Mouse (Mus musculus): ENCODE data around the gene Rpl9-ps1. TPM values are rescaled to one million over a fixed set of nuclear protein-coding genes. Genes with fewer than 3 reads are reported as not detected.

Rpl9-ps1 gene
- total RNA-seq (2021): not detected

DNA sequence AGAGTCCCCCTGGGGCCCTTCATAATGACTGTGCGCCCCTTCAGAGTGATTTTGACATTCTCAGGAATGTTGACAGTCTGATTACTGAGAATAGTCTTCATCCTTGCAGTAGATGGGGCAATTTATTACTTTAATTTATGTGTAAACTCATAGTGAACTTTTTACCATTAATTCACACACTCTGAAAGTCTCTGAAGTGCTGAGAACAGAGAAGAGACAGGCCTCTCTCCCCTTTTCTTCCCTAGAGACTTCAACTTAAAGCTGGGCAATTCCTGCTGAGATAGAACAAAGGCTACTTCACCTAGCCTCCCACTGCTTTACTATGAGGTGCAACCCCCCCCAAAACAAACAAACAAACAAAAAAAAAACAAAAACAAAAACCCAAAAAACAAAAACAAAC lies at the start of gene Rpl9-ps1:
Gene Rpl9-ps1, minus strand, starts transcription at position 101 of the 400 bp plus-strand sequence.
- no peak for DNase-seq

DNA sequence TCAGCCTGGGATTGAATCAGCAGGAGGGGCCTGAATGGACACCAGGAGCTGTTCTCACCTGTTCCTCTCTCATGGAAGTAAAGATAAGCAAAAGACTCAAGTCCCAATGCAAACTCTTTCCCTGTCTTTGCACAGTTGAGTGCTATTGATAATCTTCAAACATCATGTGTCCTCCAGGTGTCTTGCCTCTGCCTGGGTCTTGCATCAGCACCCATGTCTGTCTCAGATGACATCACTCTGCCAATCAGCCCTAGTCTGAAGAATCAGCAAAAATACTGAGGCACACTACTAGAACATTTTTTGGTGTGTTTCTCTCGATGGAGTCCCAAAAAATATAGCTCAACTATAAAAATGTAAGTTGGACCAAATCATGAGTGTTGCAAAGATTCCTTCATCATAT lies 46.6 kb upstream of the Rpl9-ps1 start:
- no peak for DNase-seq

DNA sequence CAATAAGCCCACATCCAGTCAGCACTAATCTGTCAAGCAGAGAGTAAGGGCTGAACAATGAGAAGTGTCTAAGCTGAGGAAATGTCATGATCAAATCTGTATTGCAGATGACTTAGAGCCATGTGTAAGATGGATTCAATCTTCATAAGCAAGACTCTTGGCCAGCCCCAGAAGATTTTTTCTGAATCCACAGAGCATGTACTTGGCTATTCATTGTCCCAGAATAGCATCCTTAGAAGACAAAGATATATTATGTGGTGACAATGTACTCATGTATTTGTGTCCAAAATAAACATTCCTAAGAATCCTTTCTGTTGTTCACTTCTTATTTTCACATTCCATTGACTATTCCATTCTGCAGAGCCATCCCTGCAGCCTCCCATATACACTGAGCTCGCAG lies 44.5 kb upstream of the Rpl9-ps1 start:
- DNase-seq: no peak

DNA sequence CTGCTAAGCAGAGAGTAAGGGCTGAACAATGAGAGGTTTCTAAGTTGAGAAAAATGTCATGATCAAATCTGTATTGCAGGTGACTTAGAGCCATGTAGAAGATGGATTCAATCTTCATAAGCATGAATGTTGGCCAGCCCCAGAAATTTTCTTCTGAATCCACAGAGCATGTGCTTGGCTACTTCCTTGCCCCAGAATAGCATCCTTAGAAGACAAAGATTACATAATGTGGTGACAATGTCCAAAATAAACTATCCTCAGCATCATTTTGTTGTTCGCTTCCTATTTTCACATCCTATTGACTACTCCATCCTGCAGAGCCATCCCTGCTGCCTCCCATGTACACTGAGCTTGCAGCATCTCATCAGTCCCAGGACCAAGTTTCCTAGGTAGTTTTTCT lies 30.2 kb upstream of the Rpl9-ps1 start:
- DNase-seq: no peak

DNA sequence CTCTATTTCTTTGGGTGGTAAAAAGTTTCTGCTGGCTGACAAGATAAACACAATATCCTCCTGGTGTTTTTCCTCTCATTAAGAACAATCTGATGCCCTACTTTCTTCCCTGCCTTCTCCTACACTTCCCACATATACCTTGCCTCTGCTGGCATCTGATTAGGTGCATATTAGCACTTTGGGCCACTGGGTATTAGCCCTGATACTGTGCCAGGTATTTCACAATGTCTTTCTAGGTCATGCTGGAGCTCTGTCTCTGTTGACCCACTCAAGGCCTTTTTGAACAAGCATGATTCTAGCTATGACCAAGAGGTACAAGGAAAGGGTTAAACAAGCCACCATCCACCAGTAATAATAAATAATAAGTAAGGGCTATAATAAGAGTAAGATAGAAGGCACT lies 26.3 kb upstream of the Rpl9-ps1 start:
- no peak for DNase-seq

DNA sequence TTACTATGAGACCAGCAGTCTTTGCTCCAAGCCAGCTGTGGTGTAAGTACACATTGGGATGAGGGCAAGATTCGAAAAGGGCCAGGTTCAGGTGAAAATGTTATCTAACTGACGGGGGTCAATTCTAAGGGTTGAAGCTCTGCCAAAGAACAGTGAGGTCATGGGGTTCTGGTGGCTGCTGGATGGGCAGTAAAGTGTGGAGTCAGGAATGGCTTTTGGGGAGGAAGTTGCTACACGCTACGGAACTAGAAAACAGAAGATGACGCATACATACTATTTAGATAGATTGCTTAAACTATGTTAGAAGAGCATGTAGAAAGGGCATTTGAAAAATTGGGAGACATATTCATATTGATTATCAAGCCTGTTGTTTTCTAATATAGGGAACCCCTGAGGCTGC lies 18.1 kb upstream of the Rpl9-ps1 start:
- no peak for DNase-seq

DNA sequence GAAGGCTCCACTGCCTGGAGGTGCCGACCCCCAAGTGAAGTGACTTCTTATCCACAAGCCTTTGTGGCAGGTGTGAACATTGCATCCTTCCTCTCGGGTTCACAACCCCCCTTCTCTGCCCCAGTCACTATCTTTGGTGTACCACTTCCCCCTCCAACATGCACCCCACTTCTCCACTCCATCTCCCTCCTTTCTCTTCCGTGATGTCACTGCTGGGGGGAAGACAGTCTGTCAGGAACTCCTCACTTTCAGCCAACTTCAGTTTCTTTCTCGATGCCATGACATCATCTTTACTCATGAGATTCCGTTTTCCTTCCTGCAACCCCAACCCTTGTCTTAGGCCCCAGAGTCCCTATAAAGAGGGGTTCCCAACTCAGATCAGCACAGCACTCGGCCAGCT lies 16.8 kb upstream of the Rpl9-ps1 start, which contains the start of gene Ccl4:
Gene Ccl4, plus strand, starts transcription at position 381 of the 400 bp plus-strand sequence.
- no peak for DNase-seq

DNA sequence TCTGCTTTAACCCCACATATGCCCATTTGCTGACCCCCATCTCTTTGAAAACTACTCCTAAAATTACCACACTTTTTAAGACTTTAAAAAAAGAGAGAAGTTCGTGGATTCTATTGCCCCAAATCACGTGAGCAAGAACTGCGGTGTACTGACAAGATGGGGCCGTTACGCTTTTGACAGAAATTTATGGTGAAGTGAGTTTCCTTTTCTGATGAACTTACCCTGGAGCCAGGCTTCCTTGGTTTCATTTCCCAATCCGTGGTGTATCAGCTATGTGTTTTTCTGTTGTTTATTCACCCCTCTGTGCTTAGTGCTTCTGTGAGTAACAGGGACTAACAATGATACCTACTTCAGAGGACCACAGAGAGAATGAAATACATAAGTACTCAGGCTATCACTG lies 13.4 kb upstream of the Rpl9-ps1 start:
- DNase-seq: no peak

DNA sequence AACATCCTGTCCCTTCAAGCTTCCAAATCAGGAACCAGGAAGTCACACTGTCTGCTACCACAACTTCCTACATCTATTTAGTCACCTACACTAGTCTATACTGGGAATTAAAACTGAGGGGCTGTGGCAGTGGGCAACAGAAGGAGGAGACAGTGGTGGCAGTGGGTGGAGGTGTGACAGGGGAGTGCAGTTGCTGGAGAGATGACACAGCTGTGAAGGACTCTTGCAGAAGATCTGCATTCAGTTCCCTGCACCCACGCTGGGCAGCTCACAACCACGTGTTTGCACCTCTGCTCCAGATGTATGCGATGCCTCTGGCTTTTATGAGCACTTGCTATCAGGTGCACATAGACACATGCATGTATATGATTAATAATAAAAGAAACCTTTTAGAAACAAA lies 12.1 kb upstream of the Rpl9-ps1 start:
- no peak for DNase-seq

DNA sequence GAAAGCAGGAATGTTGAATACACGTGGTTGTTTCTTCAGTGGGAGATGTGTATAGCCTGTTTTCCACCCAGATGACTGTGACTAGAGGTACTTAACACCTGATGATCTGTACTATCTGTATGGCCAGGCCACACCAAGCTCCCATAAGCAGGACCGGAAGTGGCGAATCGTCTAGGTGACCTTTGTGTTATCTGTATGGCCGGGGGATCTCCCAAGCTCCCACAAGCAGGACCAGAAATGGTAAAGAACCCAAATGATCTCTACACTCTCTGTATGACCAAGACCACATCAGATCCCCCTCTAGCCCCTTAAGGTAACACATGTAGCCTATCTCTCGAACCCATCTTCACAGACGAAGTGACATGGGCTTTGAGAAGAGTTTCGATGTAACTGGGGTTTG lies 9.2 kb upstream of the Rpl9-ps1 start:
- no peak for DNase-seq

DNA sequence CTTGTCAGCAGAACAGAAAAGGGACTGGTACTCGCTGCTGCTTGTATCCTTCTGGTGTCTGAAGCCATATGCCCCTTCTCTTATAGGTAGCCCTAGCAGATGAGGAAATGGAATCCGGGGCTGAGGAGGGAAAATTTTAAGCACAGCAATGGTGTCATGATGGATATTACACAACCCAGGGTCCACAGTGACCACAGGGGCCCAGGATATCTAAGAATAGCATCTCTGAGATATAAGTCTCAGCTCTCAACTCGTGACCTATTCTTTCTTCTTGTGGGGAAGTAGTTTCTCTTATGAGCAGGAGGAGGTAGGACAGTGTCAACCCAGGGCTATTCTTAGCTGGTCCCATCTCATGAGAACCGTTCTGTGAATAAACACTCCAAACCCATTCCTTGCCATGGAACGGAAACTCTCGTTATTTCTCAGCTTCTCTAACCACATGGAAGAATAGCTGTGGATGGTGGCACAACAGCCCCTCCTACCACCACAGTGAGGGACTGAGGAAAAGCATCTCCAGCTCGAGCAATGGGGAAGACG lies 4.0 kb upstream of the Rpl9-ps1 start, which contains the start of gene Ccl3:
Gene Ccl3, minus strand, starts transcription at position 51 of the 537 bp plus-strand sequence.
- DNase-seq: no peak

DNA sequence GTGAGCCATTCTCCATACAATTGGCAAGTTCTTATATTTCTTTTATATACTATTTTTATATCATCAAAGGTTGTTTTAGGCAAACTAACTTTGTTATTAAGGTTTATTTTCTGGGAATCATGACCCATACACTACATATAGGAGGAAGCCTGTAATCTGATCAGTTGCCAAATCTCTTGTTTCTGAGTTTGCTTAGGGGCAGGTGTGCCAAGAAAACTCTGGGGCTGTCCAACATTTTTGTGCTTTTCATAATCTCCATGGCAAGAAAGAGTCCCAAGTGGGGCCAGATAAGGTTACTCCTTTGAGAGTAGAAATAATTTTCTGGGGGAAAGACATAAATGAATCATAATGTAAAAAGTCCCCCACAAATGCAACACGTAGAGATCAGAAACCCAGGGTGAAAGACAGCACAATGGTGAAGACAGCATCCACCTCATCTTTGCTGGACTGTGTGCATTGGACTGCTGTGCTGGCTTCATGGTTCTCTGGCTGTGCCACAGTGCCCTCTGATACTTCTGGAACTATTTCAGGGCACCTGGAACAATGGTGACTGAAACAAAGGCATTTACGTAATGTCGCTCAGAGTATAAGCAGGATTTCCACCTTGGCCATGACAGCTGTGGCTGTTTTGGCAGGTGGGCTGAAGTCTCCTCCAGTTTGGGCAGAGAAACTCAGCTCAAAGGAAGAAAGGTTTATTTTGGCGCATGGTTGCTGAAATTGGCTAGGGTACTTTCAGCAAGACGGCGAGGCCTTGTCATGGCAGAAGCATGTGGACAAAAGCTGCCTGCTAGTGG lies 1.1 kb upstream of the Rpl9-ps1 start:
- DNase-seq: no peak

DNA sequence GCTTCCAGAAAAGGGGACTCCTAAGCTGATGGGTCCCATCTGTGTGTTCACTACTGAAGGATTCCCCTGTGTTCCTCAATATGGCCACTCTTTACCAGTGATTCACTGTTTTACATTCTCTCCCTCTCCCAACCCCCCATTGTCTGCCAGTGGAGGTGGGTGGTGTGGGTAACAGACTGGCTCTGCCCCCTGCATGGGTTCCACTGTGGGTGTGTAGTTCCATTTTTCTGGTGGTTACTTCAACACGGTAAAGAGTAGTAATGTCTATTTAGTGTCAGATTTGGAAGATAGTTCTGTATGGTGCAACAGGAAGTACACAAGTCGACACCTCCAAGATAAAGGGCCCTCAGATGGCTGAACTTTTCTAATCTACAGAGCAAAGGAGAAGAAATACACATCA lies 4.2 kb downstream of the Rpl9-ps1 start:
- no peak for DNase-seq

DNA sequence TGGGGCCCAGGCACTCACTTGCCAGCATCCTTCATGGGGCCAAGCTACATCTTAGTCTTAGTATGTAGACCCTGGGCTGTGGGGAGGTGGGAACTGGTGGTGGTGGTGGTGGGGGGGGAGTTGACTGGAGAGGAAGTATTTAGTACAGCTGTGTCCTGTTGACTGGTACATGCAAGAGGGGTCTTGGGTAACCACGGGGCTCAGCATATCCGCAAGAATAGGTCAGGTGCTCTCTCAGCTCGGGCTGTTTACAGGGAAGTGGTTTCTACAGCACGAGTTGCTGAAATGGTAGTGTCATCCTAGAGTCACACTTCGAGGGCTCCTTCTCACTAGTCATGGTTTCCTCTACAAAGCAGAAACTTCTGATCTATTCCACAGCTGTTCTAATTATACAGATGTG lies 5.3 kb downstream of the Rpl9-ps1 start:
- no peak for DNase-seq

DNA sequence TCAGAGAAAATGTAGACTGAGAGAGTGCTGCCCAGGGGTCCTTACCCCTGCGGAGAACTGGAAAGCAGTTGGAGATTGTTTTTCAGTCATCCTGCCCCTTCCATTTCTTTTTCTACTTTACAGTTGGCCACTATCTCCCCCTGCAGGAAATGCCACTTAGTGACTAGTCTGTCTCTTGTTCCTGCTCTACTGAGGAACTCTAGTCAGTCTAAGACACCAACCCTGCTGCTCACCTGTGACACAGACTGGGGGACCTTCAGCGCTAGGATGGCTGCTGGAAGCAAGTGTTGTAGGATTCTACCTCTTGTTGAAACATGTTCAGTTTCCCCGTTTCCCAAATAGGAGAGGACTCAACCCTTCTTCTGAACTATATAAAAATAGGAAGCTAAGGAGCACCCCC lies 5.9 kb downstream of the Rpl9-ps1 start:
- DNase-seq: no peak

DNA sequence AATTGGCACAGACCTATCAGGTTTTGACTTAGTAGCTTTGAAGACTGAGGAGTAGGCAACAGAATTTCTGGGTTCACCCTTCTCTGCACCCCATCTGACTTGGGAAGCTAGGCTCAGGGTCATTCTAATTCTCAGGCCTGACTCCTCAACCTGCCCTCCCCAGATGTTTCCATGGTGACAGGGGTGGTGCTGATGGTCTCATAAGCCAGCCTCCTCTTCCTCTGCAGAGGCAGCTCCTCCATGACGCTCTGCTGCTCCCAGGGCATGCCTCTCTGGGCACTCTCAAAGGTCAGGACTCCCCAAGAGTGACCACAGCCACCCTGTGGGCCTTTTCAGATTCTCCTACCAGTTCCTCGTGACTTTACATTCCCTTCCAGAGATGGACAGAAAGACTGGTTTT lies 6.5 kb downstream of the Rpl9-ps1 start:
- DNase-seq: no peak

DNA sequence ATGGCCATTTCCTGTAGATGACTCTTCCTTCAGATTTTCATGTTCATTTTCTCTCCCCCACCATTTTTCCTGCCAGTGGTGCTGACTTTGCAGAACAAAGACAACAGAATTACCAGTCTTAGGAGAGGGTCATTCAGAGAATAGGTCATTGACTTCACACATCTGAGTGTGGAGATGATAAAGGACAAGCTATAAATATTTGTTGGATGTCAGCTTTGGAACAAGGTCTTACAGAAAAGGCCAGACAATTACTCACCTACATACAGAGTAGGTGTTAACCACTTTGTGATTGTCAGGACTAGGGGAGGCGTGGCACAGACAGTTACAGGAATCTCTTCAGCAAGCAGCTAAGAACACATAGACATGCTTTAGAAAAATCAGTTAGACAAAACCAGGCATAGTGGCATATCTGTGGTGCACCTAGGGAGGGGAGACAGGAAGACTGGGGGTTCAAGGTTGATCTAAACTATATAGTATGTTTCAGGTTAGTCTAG lies 8.6 kb downstream of the Rpl9-ps1 start:
- DNase-seq: no peak

DNA sequence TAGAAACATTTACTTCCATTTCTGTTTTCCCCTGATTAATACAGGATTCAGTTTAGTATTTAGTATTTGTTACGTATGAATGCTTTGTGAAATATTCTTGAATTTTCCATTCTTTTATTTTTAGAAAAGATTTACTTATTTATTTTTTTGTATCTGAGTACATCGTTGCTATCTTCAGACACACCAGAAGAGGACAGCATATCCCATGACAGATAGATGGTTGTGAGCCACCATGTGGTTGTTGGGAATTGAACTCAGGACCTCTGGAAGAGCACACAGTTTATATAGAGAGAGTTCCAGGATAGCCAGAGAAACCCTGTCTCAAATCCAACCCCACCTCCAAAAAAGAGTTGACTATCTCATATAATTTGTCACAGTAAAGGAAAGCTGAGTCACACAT lies 10.5 kb downstream of the Rpl9-ps1 start:
- DNase-seq: no peak

DNA sequence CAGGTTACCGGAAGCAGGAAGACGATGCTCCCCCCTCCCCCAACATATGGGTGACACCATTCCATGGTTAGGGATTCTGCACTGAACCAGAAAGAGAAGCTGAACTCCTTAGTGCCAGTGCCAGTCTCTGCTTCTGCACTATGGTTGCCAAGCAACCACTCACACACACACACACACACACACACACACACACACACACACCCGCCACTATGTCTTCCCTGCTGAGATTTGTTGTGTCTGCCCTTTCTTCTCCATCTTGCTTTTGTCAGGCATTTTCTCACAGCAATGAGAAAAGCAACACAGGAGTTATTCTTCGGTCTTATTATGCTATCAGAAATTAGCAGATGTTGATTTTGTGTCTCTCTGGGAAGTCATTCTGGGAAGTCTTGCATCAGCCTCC lies 11.0 kb downstream of the Rpl9-ps1 start:
- DNase-seq: no peak

DNA sequence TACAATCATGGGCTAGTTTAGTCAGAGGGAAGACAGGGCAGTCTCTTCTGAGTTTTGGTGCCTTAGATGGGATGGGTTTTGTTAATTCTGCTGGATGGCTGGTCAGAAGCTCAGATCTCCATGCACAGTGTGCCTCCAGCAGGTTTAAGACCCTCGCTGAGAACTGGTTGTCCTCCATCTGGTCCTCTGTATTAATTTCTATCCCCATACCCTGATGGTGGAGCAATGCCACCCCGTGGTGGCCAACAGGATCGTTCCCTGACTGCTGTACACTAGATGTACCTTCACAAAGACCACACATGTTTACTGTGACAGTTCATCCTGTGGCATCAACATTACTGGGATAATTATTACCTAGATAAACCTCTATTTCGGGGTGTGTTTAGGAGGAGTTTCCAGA lies 12.7 kb downstream of the Rpl9-ps1 start:
- no peak for DNase-seq

DNA sequence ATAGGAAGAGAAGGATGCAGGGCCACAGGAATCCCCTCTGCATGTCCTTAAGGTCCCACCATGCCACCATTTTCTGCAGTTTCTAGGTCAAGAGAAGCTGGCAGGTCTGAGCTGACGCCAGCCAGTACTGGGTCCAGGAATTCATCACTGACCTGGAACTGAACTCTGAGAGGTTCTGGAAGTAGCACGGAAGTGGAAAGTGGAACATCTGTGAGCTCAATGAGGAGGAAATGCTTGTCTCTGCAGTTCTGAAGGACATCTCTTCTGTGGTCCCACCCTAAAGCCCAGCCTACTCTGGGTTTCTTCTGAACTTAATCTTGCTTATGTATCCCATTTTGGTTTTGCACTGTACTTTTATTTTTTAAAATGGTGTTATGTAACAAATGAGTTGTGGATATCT lies 14.4 kb downstream of the Rpl9-ps1 start:
- no peak for DNase-seq

DNA sequence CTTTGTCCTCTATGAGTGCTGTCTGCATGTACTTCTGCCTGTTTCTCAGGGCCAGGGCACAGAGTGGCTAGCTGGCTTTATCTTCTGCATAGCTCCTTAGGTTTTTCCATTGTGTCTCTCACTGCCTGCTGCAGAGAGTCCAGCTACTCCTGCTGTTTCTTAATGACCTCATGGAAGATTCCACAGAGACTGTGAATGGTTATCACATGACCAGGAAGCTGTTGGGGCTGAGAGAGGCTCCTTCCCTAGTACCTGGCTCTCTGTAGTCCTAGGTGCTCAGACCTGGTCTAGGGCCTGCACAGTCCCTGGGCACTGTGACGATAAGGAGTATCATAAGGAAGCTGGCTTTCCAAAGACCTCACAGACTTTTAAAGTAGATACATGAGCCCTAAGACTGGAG lies 14.8 kb downstream of the Rpl9-ps1 start:
- DNase-seq: no peak

DNA sequence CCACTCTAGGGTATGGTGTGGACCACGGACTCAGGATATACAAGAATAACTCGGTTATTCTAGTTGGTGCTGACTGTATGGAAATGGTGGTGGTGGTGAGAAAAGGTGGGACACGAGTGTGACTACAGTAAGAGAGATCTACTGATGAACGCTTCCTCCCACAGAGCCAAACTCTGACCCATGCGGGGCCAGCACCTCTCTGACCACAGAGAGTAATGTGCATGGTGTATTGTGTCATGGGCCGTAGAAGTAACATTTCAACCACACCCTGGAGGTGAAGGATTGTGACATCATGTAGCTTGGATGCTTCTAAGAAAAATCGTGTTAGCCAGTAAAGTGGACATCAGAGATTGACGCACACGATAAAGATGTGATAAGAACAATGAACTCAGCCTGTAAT lies 16.6 kb downstream of the Rpl9-ps1 start:
- no peak for DNase-seq

DNA sequence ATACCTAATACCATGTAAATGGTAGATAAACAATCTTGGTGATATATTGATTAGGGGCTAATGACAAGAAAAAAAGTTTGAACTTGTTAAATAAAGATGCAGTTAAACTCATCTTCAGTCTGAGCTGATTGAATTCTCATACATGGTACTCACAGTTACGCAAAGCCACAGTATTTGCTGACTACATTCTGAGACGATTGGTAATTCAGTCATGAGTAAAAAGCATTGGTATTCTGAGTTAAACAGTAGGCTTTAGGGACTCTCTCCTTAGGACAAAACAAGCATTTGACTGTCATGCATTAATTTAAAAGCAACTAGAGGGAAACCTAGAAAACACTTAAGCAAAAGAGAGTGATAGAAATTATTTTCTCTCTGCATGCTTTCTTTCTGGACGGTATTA lies 21.8 kb downstream of the Rpl9-ps1 start:
- no peak for DNase-seq
